8 mouse cellular contexts compared by ENCODE assay signal in the genomic region with DNA sequence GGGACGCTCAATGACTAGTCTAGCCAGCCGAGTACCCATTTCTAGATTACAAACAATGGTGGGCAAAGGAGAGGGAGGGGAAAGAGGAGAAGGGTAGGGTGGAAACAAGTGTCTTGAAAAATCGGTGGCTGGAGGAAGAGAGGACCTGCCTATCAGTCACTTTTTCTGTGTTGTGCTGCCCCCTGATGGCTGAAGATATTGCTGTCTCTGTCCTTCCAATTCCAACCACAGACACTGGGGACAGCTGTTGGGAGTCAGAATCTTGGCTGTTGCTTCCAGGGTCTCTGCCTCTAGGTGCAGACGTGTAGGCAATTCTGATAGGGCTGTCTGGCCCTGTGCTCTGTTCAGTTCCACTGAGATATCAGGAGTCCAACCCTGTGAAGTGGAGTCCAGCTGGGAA. TPM values are rescaled to one million over a fixed set of nuclear protein-coding genes. Genes with fewer than 3 reads are reported as not detected.
DNase-seq lines count a peak whose midpoint lies in the region; ATAC-seq and TF ChIP-seq lines count a peak whose summit lies in the region.

No protein-coding gene starts in this region.

- H3K4me2 ChIP-seq in heart, embryonic 15.5 days: no peak overlapping the region
- H3K4me2 ChIP-seq in liver, embryonic 13.5 days: no peak overlapping the region
- H3K4me2 ChIP-seq in neural tube, embryonic 11.5 days (ENCODE audit: low read depth): no peak overlapping the region
- H3K4me2 ChIP-seq in stomach, embryonic 16.5 days (ENCODE audit: low read depth, low read length): no peak overlapping the region

- peaks cover 10% of the 10 kb centered on the region for H3K4me1 ChIP-seq in heart, embryonic 15.5 days (replicated peaks)
- 0 out of 2 replicates have a peak, but pooled peaks cover 4% of the 10 kb centered on the region for H3K4me1 ChIP-seq in liver, embryonic 13.5 days (replicated peaks)
- H3K4me1 ChIP-seq in neural tube, embryonic 11.5 days (ENCODE audit: control insufficient read depth, insufficient read depth, low read length): no peaks in the 10 kb centered on the region
- H3K4me1 ChIP-seq in stomach, embryonic 16.5 days (ENCODE audit: control insufficient read depth, insufficient read depth, low read length): peaks cover 6% of the 10 kb centered on the region; the same call in 1 of the 2 replicates

- no peaks in the 10 kb centered on the region for H3K27me3 ChIP-seq in heart, embryonic 15.5 days
- no peaks in the 10 kb centered on the region for H3K27me3 ChIP-seq in liver, embryonic 13.5 days
- H3K27me3 ChIP-seq in neural tube, embryonic 11.5 days (ENCODE audit: control insufficient read depth, insufficient read depth, low read length): no peaks in the 10 kb centered on the region
- no peaks in the 10 kb centered on the region for H3K27me3 ChIP-seq in stomach, embryonic 16.5 days (ENCODE audit: control insufficient read depth, insufficient read depth, low read length)

- no peak for TF ChIP-seq POLR2A in brain, embryonic 14.5 days (IDR thresholded peaks at IDR 0.05; ENCODE audit: borderline replicate concordance, extremely low read depth, insufficient read depth, insufficient read length, poor library complexity, severe bottlenecking)

- H3K36me3 ChIP-seq in heart, embryonic 15.5 days: peaks cover 7% of the 10 kb centered on the region; the same call in 1 of the 2 replicates
- peaks cover 8% of the 10 kb centered on the region; the same call in 1 of the 2 replicates for H3K36me3 ChIP-seq in liver, embryonic 13.5 days
- no peaks in the 10 kb centered on the region for H3K36me3 ChIP-seq in neural tube, embryonic 11.5 days (ENCODE audit: control insufficient read depth, insufficient read depth, low read length)
- peaks cover 6% of the 10 kb centered on the region; the same call in 1 of the 2 replicates for H3K36me3 ChIP-seq in stomach, embryonic 16.5 days (ENCODE audit: control insufficient read depth, insufficient read depth, low read length)

- no peak overlapping the region for H3K27ac ChIP-seq in heart, embryonic 15.5 days
- no peak overlapping the region for H3K27ac ChIP-seq in liver, embryonic 13.5 days
- no peak overlapping the region for H3K27ac ChIP-seq in neural tube, embryonic 11.5 days (ENCODE audit: low read depth, low read length)
- no peak overlapping the region for H3K27ac ChIP-seq in stomach, embryonic 16.5 days (ENCODE audit: low read length)

- peak overlapping the region; percentile 24; the same call in 1 of the 2 replicates for H3K9ac ChIP-seq in heart, embryonic 15.5 days
- no peak overlapping the region for H3K9ac ChIP-seq in liver, embryonic 13.5 days
- H3K9ac ChIP-seq in neural tube, embryonic 11.5 days (ENCODE audit: low read length): no peak overlapping the region
- no peak overlapping the region; the same call in 1 of the 2 replicates for H3K9ac ChIP-seq in stomach, embryonic 16.5 days (ENCODE audit: low read length)

- peak; percentile 84 for DNase-seq in CD4-positive helper T cell, adult 2 months (ENCODE audit: low read depth, low spot score)
- peak; percentile 93 for DNase-seq in brain, embryonic 14.5 days (ENCODE audit: low read depth)
- peak; percentile 92 for DNase-seq in kidney, postnatal 14 days
- peak; percentile 68 for DNase-seq in liver, embryonic 13.5 days
- DNase-seq in neural tube, embryonic 11.5 days (ENCODE audit: low spot score): peak; percentile 87

- no peaks in the 10 kb centered on the region for H3K9me3 ChIP-seq in heart, embryonic 15.5 days (replicated peaks)
- H3K9me3 ChIP-seq in liver, embryonic 13.5 days (replicated peaks): no peaks in the 10 kb centered on the region
- H3K9me3 ChIP-seq in neural tube, embryonic 11.5 days (ENCODE audit: control insufficient read depth, low read length): no peaks in the 10 kb centered on the region
- H3K9me3 ChIP-seq in stomach, embryonic 16.5 days (replicated peaks; ENCODE audit: control insufficient read depth, low read length): no peaks in the 10 kb centered on the region

- TF ChIP-seq CTCF in brain, embryonic 14.5 days (IDR thresholded peaks at IDR 0.05; ENCODE audit: borderline replicate concordance, extremely low read depth, insufficient read depth, insufficient read length): peak; percentile 89

- H3K4me3 ChIP-seq in heart, embryonic 15.5 days: no peak overlapping the region
- no peak overlapping the region for H3K4me3 ChIP-seq in liver, embryonic 13.5 days (replicated peaks)
- no peak overlapping the region for H3K4me3 ChIP-seq in neural tube, embryonic 11.5 days (ENCODE audit: low read depth, low read length)
- no peak overlapping the region for H3K4me3 ChIP-seq in stomach, embryonic 16.5 days (replicated peaks; ENCODE audit: low read length)

- peak; percentile 77; the same call in 1 of the 2 replicates for ATAC-seq in erythroid progenitor cell, adult 5-6 weeks (replicated peaks; ENCODE audit: low FRiP score, poor library complexity, severe bottlenecking)
- peak; percentile 74 for ATAC-seq in heart, embryonic 15.5 days (replicated peaks; ENCODE audit: insufficient number of reproducible peaks, insufficient read depth, low FRiP score, low read depth)
- ATAC-seq in liver, embryonic 13.5 days (ENCODE audit: low read depth): peak; percentile 41; the same call in 1 of the 2 replicates
- ATAC-seq in neural tube, embryonic 11.5 days (ENCODE audit: insufficient read depth, low FRiP score, low TSS enrichment): peak; percentile 74
- ATAC-seq in stomach, embryonic 16.5 days (ENCODE audit: insufficient read depth, low FRiP score): peak; percentile 78; the same call in 1 of the 2 replicates

- 2% methylated on average over 4 of the region's 4 CpGs for WGBS in heart, embryonic 15.5 days
- 6% methylated on average over 4 of the region's 4 CpGs for WGBS in liver, embryonic 13.5 days (ENCODE audit: insufficient replicate concordance)
- WGBS in neural tube, embryonic 11.5 days: 4% methylated on average over 4 of the region's 4 CpGs
- 4% methylated on average over 4 of the region's 4 CpGs for WGBS in stomach, embryonic 16.5 days

RNA-seq across cellular contexts. Expression of a gene that starts 21.9 kb away (rescaled TPM):
- polyA plus RNA-seq in brain, embryonic 14.5 days (2012; rRNA removed): 3.4 and 5.3 TPM in 2 replicates
- total RNA-seq in erythroid progenitor cell, adult 5-6 weeks (2015; ENCODE audit: low replicate concordance): 9.0 and 15.5 TPM in 2 replicates
- 12.6 and 28.6 TPM in 2 replicates for total RNA-seq in erythroid progenitor cell, adult 5-6 weeks (2017; ENCODE audit: low replicate concordance)
- polyA plus RNA-seq in heart, embryonic 15.5 days (2015; fragmentation: Nextera tagmentation; extraction: Ambion mirVana): 22.6 and 36.5 TPM in 2 replicates
- 13.9 and 15.2 TPM in 2 replicates for polyA plus RNA-seq in liver, embryonic 13.5 days (2015; fragmentation: Nextera tagmentation; extraction: Ambion mirVana)
- 10.1 and 10.2 TPM in 2 replicates for polyA plus RNA-seq in neural tube, embryonic 11.5 days (2014; fragmentation: Nextera tagmentation; extraction: Ambion mirVana)
- polyA plus RNA-seq in stomach, embryonic 16.5 days (2015; fragmentation: Nextera tagmentation; extraction: Ambion mirVana): 142 and 180 TPM in 2 replicates

RNA-seq across cellular contexts. Expression of a gene that starts 32.2 kb away (rescaled TPM):
- polyA plus RNA-seq in brain, embryonic 14.5 days (2012; rRNA removed): 16.1 and 16.9 TPM in 2 replicates
- total RNA-seq in erythroid progenitor cell, adult 5-6 weeks (2015; ENCODE audit: low replicate concordance): 5.0 and 5.9 TPM in 2 replicates
- 0.13 and 2.5 TPM in 2 replicates for total RNA-seq in erythroid progenitor cell, adult 5-6 weeks (2017; ENCODE audit: low replicate concordance)
- 12.3 and 13.5 TPM in 2 replicates for polyA plus RNA-seq in heart, embryonic 15.5 days (2015; fragmentation: Nextera tagmentation; extraction: Ambion mirVana)
- polyA plus RNA-seq in liver, embryonic 13.5 days (2015; fragmentation: Nextera tagmentation; extraction: Ambion mirVana): 5.1 and 6.1 TPM in 2 replicates
- polyA plus RNA-seq in neural tube, embryonic 11.5 days (2014; fragmentation: Nextera tagmentation; extraction: Ambion mirVana): 16.5 and 17.0 TPM in 2 replicates
- 18.1 and 19.6 TPM in 2 replicates for polyA plus RNA-seq in stomach, embryonic 16.5 days (2015; fragmentation: Nextera tagmentation; extraction: Ambion mirVana)

RNA-seq across cellular contexts. Expression of a gene that starts 32.2 kb away (rescaled TPM):
- 3.3 and 3.7 TPM in 2 replicates for polyA plus RNA-seq in brain, embryonic 14.5 days (2012; rRNA removed)
- 3.4 and 13.0 TPM in 2 replicates for total RNA-seq in erythroid progenitor cell, adult 5-6 weeks (2015; ENCODE audit: low replicate concordance)
- total RNA-seq in erythroid progenitor cell, adult 5-6 weeks (2017; ENCODE audit: low replicate concordance): 1.4 and 1.5 TPM in 2 replicates
- 19.8 and 21.4 TPM in 2 replicates for polyA plus RNA-seq in heart, embryonic 15.5 days (2015; fragmentation: Nextera tagmentation; extraction: Ambion mirVana)
- 13.2 and 14.6 TPM in 2 replicates for polyA plus RNA-seq in liver, embryonic 13.5 days (2015; fragmentation: Nextera tagmentation; extraction: Ambion mirVana)
- polyA plus RNA-seq in neural tube, embryonic 11.5 days (2014; fragmentation: Nextera tagmentation; extraction: Ambion mirVana): 7.1 and 7.7 TPM in 2 replicates
- 29.6 and 32.7 TPM in 2 replicates for polyA plus RNA-seq in stomach, embryonic 16.5 days (2015; fragmentation: Nextera tagmentation; extraction: Ambion mirVana)

RNA-seq across cellular contexts. Expression of a gene that starts 44.5 kb away (rescaled TPM):
- 1.2 and 1.5 TPM in 2 replicates for polyA plus RNA-seq in brain, embryonic 14.5 days (2012; rRNA removed)
- not detected in 2 replicates for total RNA-seq in erythroid progenitor cell, adult 5-6 weeks (2015; ENCODE audit: low replicate concordance)
- total RNA-seq in erythroid progenitor cell, adult 5-6 weeks (2017; ENCODE audit: low replicate concordance): not detected in 2 replicates
- polyA plus RNA-seq in heart, embryonic 15.5 days (2015; fragmentation: Nextera tagmentation; extraction: Ambion mirVana): not detected in 2 replicates
- not detected in 2 replicates for polyA plus RNA-seq in liver, embryonic 13.5 days (2015; fragmentation: Nextera tagmentation; extraction: Ambion mirVana)
- polyA plus RNA-seq in neural tube, embryonic 11.5 days (2014; fragmentation: Nextera tagmentation; extraction: Ambion mirVana): not detected in 2 replicates
- 0.21 and 0.24 TPM in 2 replicates for polyA plus RNA-seq in stomach, embryonic 16.5 days (2015; fragmentation: Nextera tagmentation; extraction: Ambion mirVana)

RNA-seq across cellular contexts. Expression of a gene that starts 50.8 kb away (rescaled TPM):
- polyA plus RNA-seq in brain, embryonic 14.5 days (2012; rRNA removed): 26.0 and 29.5 TPM in 2 replicates
- total RNA-seq in erythroid progenitor cell, adult 5-6 weeks (2015; ENCODE audit: low replicate concordance): 14.7 and 28.5 TPM in 2 replicates
- total RNA-seq in erythroid progenitor cell, adult 5-6 weeks (2017; ENCODE audit: low replicate concordance): 21.9 and 23.5 TPM in 2 replicates
- polyA plus RNA-seq in heart, embryonic 15.5 days (2015; fragmentation: Nextera tagmentation; extraction: Ambion mirVana): 22.7 and 24.4 TPM in 2 replicates
- 13.6 and 18.2 TPM in 2 replicates for polyA plus RNA-seq in liver, embryonic 13.5 days (2015; fragmentation: Nextera tagmentation; extraction: Ambion mirVana)
- polyA plus RNA-seq in neural tube, embryonic 11.5 days (2014; fragmentation: Nextera tagmentation; extraction: Ambion mirVana): 43.3 and 44.1 TPM in 2 replicates
- 43.5 and 46.0 TPM in 2 replicates for polyA plus RNA-seq in stomach, embryonic 16.5 days (2015; fragmentation: Nextera tagmentation; extraction: Ambion mirVana)
